Mouse (Mus musculus) gastrocnemius, postnatal 14 days (tissue): ENCODE measurements around the gene Amph. TPM values are rescaled to one million over a fixed set of nuclear protein-coding genes. Genes with fewer than 3 reads are reported as not detected.

Source experiments
- total RNA-seq, 2 experiments: library from RNA; stranded (reverse); gene quantifications; 2 replicates each; pipeline ENCODE4 v1.2.3; 2021

Amph gene
- total RNA-seq, 2 experiments from 2014 or later: 1.0 to 1.5 TPM

Other genes starting within 250 kb of the Amph start
- gene Vps41, start 230.9 kb upstream of the Amph start, total RNA-seq: 10 to 100 TPM; 30.8 to 33.8 TPM